Mouse (Mus musculus) splenic B cell, adult 2 months (primary cell): ENCODE data around the gene Ctbp2.

ENCODE experiments used
- DNase-seq: peaks from one replicate; pipeline ENCODE4 v3.0.0-alpha.2; 2011; ENCODE audit warnings: low read depth, low spot score
- H3K27me3 ChIP-seq: 2 replicates; pipeline ENCODE4 v1.6.1; 2012; ENCODE audit warnings: mild to moderate bottlenecking, low read length, moderate library complexity, mixed read lengths; ENCODE audit not compliant: control insufficient read depth, poor library complexity, insufficient read depth, severe bottlenecking
- H3K36me3 ChIP-seq: 2 replicates; pipeline ENCODE4 v1.6.1; 2012; ENCODE audit warnings: mild to moderate bottlenecking, low read length, moderate library complexity, mixed read lengths; ENCODE audit not compliant: control insufficient read depth, poor library complexity, insufficient read depth, severe bottlenecking

Ctbp2 gene

DNA sequence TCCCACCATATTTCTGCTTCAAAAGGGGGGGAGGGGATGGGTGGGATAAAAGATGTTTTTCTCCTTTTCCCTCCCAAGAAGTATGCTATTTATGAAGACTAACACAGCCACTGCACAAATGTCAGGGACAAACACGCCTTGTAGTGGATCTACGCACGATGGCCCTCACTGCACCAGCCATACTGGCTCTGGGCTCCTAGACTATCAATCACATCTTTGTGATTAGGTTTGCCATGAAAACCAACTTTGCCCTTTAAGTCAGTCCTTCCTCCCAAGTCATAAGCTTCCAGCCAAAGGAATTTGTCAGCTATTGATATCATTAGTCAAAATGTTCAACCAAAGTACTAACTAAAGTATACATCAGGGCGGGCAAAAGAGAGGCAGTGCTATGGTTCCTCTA is 96.2 kb downstream of the Ctbp2 start:
- no peaks in the 10 kb centered on the region for H3K27me3 ChIP-seq
- no peak for DNase-seq
- no peaks in the 10 kb centered on the region for H3K36me3 ChIP-seq

- H3K36me3 ChIP-seq, result no peaks in the 10 kb centered on the region
- no peaks in the 10 kb centered on the region for H3K27me3 ChIP-seq
- no peak for DNase-seq
These were observed 99.5 kb downstream of the Ctbp2 start for GRCm38 (mm10) chr7:133024694-133025093.

GRCm38 (mm10) chr7:133019481-133020020 is 104.6 kb downstream of the Ctbp2 start:
- no peaks in the 10 kb centered on the region for H3K27me3 ChIP-seq
- no peak for DNase-seq
- H3K36me3 ChIP-seq, result no peaks in the 10 kb centered on the region

- H3K36me3 ChIP-seq, result no peaks in the 10 kb centered on the region
- H3K27me3 ChIP-seq, result no peaks in the 10 kb centered on the region
- no peak for DNase-seq
These were observed 105.2 kb downstream of the Ctbp2 start for GRCm38 (mm10) chr7:133018961-133019360.

DNA sequence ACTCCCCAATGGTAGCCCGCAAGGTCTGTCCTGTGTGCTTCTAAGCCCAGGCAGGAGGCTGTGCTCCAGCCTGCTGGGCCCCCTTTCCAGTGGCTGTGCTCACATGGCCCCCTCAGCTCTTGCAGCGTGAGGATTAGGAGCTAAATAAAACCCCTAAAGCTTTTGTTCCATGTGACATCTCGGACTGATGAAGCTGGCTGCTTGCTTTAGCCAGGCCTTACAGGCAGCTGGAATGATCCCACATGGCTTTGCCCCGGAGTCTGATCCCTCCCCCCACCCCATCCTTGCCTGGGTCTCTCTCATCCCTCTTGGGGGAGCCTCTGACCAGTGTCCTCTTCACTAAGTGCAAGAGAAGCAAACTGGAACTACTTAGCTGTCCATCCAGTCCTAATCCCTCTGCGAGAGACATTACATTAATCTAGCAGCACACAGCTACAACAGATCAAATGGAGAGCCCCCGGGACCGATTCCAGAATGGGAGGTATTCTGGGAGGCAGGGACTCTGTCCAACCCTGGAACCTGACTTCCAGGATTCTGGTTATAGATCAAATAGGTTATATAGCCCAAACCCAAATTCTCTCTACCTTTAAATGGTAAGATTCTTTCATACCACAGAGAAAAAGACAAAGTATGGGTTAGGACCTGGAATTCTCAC is 108.6 kb downstream of the Ctbp2 start:
- no peaks in the 10 kb centered on the region for H3K36me3 ChIP-seq
- H3K27me3 ChIP-seq, result no peaks in the 10 kb centered on the region
- DNase-seq, result no peak

GRCm38 (mm10) chr7:133014631-133015030 is 109.5 kb downstream of the Ctbp2 start:
- no peak for DNase-seq
- Histone ChIP-seq H3K27me3 (no peaks in the 10 kb centered on the region), H3K36me3 (no peaks in the 10 kb centered on the region)

DNA sequence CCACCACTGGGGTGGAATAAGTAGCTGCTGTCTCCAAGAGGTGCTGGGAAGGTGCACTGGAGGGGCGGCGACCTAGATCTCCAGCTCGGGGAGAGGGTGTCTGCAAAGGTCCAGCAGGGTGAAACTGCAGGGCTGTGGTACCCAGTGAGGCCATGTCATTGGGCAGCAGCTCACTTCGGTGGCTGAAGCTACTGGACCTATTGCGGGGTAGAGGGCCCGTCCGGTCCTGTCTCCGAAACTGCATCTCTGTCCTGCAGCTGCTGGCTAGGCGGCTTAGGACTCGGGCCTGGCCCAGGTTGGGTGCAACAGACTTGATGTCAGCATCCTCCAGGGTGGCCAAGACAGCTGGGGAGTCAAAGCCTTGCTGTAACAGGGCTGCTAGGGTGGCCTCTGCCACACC is 110.2 kb downstream of the Ctbp2 start:
- no peaks in the 10 kb centered on the region for H3K36me3 ChIP-seq
- no peaks in the 10 kb centered on the region for H3K27me3 ChIP-seq
- no peak for DNase-seq

- DNase-seq, result no peak
- no peaks in the 10 kb centered on the region for H3K27me3 ChIP-seq
- no peaks in the 10 kb centered on the region for H3K36me3 ChIP-seq
These were observed 111.4 kb downstream of the Ctbp2 start for GRCm38 (mm10) chr7:133012637-133013366.

GRCm38 (mm10) chr7:133011611-133012010 is 112.5 kb downstream of the Ctbp2 start:
- H3K27me3 ChIP-seq, result no peaks in the 10 kb centered on the region
- no peaks in the 10 kb centered on the region for H3K36me3 ChIP-seq
- no peak for DNase-seq

GRCm38 (mm10) chr7:133011191-133011590 is 113.0 kb downstream of the Ctbp2 start:
- no peaks in the 10 kb centered on the region for H3K27me3 ChIP-seq
- no peaks in the 10 kb centered on the region for H3K36me3 ChIP-seq
- no peak for DNase-seq

DNA sequence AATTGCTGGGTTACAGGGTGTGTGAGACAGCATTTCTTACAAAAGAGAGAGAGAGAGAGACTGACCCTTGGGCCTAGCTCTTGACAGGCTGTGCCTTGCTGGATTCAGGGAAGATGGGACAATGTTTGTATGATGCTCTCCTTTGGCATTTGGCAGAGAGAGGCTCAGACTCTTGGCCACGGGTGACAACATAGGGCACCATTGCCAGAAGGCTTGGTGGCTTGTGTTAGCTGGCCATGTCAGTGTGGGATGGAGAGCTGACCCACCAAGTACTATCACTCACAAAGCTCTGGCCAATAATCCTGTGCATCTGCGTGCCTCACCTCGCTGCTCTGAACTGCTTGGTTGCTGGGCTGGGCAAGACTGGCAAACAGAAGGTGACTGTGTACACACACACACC is 113.7 kb downstream of the Ctbp2 start:
- Histone ChIP-seq H3K27me3 (no peaks in the 10 kb centered on the region), H3K36me3 (no peaks in the 10 kb centered on the region)
- DNase-seq, result no peak

DNA sequence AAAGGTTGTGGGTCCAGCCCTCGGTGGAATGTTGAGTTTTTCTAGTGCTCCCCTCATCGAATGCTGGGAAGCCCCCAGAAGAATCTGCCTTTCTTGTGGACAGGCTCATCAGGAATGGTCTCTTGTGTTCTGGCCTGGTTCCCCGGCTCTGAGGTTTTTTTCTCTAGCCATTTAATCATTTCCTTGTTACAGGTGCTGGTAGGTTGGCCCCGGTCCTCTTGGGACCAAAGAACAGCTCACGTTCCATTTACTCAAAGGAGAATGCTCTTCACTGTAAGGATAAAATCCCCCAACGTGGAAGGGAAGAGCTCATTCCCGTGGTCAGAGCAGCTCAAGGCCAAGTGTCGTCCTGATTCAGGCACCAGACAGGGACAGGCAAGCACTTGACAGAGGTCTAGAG is 114.5 kb downstream of the Ctbp2 start:
- no peaks in the 10 kb centered on the region for H3K36me3 ChIP-seq
- no peaks in the 10 kb centered on the region for H3K27me3 ChIP-seq
- no peak for DNase-seq

GRCm38 (mm10) chr7:133008663-133009062 is 115.5 kb downstream of the Ctbp2 start:
- Histone ChIP-seq H3K36me3 (no peaks in the 10 kb centered on the region), H3K27me3 (no peaks in the 10 kb centered on the region)
- no peak for DNase-seq

- H3K36me3 ChIP-seq, result no peaks in the 10 kb centered on the region
- no peak for DNase-seq
- H3K27me3 ChIP-seq, result no peaks in the 10 kb centered on the region
These were observed 116.8 kb downstream of the Ctbp2 start for GRCm38 (mm10) chr7:133007343-133007742.

DNA sequence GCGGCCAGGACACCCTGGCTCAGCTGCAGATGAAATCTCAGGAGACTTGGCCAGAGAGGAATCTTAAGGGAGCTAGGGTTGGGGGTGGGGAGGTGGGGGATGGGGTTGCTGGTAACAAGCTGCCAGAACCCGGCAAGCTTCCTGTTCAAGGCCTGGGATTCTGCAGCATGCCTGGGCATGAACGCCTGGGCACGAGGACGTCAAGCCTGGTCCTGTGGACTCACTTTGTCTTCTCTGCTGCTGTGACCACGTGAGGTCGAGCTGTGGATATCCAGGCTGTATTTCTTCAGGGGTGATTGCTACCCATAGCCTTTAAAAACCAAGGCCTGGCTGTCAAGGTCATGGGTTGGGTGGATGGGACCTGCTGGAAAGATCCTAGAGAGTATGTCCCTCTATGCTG is 118.4 kb downstream of the Ctbp2 start:
- no peak for DNase-seq
- no peaks in the 10 kb centered on the region for H3K36me3 ChIP-seq
- H3K27me3 ChIP-seq, result no peaks in the 10 kb centered on the region
